Mouse (Mus musculus): ENCODE results near the gene Cdkal1.

DNA sequence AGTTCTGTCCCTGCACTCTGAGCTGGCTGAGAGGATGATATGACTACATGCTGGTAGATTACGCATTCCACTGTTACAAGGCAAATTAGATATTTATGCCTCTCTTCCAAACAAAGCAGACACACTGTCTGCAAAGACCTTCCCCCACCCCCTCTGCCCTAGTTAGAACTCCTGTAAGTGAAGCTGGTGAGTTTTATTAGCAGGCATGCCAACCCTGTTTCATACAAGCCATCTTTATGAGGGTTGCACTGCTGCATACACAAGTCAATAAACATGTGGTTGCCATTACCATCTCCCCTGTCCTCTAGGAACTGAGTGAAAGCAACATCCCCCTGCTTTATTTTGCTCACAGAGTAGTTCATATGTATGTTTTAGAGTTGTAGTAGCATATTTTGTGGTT is 447.9 kb downstream of the Cdkal1 start:
- no peak for TF ChIP-seq MAX (IDR thresholded peaks at IDR 0.05; ENCODE audit: low read length)
- no peak for TF ChIP-seq MYC (IDR thresholded peaks at IDR 0.05; ENCODE audit: low read depth, low read length)
- no peak for TF ChIP-seq CTCF (conservative IDR thresholded peaks at IDR 0.05 in 1 of 2, IDR thresholded peaks at IDR 0.05 in 1 of 2; ENCODE audit: low read depth in 2 of 2, low read length in 2 of 2)
